Mouse (Mus musculus) T-helper 1 cell (primary cell): ENCODE data around the gene Mllt11.

Source experiments
- in situ Hi-C: fragments of 300-600 bp; cut with MboI, MseI; formaldehyde crosslinking; loops from one replicate; pipeline ENCODE4 v1.15.1; 2025; ENCODE audit warnings: high pct_unique_total_duplicates

The Mllt11 gene

DNA sequence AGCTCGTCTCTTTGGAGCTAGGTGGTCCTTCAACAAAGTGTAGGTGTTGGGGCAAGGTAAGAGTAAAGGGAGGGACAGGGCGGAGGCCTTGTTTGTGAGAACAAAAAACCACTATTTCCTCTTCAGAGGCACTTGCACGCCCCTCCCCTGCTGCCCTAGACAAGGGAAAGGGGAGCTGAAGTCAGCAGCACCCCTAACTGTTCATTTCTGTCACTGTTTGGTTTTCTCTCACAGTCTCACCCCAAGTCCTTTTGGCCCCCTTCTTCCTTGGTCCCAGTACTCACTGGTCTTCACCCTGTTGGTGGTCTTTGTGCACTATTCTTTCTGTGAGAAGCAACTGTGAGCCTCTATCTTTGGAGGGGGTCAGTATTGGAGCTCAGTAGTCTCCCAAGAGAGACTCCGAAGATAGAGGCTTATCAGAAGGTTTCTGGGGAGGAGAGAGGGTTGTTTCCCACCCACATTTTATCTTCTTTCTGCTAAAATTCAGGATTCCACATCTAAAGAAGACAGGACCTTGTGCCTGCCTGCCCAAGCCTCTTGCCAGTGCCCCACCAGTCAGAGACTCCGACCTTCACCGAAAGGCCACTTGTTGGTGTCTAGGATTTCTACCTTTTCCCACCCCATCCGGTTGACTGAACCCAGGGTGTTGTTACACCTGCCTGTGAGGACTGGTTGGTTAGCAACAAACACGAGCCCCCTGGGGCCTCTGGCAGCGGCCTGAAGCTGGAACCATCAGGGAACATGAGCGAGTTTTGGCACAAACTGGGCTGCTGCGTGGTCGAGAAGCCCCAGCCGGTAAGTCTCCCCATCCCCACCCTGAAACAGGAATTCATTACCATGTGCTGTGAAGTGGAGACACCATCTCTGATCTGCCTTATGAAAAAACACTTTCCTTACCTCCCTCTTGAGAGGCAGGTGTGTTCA, at the start of gene Mllt11:
Gene Mllt11 (minus strand): TSS at position 874 of the 924 bp plus-strand sequence.
- in situ Hi-C loops: no loop called here

DNA sequence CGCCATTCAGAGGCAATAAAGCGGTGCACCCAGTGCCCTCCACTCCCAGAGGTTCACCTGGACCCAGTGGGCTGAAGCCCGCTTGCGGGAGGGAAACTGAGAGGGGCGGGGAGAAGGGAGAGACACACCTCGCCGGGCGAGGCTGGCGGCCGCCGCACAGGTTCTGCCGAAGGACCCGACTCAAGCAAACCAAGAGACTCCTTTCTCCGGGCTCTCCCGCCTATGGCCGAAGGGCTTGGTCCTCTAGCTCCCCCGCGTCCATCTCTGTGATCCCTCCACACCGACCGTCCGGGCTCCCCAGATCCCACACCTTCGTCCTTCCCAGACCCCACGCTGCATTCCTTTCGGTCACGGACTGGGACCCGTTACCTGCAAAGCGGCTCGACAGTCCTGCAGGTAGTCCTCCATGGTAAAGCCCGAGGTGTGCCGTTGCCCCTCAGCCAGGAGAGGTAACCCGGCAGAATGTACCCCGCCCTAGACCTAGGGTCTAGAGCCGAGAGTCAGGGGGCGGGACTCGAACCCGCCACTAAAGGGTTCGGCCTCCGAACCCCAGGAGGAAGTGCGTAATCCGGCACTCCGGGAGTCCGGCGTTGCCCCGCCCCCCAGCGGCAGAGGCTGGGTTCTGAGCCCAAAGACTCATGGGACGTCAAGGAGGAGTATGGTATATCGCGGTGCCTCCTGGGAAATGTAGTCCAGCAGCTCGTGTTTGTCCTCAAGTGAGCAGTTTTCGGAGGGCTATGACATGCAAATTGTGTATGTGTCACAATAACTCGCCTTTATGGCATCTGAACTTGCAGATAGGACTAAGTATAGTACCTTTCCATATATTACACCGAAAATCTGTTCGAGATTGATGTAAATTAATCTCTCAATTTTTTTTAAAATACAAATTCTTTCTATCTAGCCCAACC, 49.5 kb upstream of the Mllt11 start, which contains the start of the genes Mindy1 and Prune1:
Gene Mindy1 (plus strand): TSS at position 130 of the 911 bp plus-strand sequence.
Gene Prune1 (minus strand): TSS at position 861 of the 911 bp plus-strand sequence.
- in situ Hi-C loops: no loop called here

DNA sequence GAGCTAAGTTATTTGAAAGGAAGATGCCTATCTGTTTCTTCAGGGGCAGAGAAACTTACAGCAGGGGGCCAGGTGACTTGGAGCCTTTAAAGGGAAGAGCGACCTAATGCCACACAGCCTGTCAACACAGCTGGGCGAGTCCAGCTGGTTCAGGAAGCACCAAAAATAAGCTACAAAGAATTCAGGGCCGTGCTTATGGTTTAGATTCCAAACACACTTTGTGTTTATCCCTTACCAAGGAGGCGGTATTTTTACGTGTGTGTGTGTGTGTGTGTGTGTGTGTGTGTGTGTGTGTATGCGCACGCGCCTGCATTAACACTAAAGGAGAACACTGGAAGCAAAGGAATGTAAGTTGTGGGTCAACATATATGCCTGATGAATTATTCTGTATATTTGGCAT, 48.8 kb upstream of the Mllt11 start:
- in situ Hi-C loops: no loop called here

DNA sequence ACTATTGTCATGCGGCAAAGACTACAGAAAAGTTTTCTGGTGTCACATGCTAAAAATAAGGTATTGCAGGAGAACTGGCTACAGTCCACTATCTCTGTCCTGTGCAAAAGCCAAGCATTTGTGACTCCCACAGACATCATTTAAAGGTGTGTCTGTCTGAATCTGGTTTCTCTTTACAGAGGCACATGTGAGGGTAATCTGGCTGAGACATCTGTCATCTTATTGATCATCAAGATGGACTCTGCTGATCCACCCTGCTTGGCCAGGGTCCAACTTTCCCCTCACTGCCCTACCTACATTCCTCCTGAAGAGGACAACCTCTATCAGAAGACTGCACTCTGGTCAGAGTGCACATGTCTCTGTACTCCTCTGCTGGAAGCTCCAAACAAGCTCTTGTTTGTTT, 45.2 kb upstream of the Mllt11 start:
- in situ Hi-C loops: no loop called here

DNA sequence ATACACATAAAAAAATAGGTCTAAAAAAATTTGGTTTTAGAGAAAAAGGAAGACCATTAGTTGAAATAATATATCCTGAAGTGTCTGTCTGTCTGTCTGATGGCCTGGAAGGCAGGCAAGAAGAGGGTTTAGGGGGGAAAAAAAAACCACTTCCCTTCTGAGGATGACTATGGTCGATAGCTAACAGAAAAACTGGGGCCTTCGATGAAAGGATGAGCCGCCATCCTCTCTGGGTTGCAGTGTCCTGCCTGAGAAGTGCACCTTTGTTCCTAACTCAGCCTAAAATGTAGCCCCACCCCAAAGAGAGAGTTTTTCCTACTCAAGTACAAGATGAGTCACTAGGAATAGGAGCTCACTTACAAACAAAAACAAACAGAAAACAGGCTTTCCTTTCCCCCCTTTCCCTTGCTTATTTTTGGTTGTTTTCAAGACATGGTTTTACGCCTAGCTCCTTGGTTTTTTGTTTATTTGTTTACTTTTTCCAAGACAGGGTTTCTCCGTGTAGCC, 44.5 kb upstream of the Mllt11 start:
- in situ Hi-C loops: no loop called here

DNA sequence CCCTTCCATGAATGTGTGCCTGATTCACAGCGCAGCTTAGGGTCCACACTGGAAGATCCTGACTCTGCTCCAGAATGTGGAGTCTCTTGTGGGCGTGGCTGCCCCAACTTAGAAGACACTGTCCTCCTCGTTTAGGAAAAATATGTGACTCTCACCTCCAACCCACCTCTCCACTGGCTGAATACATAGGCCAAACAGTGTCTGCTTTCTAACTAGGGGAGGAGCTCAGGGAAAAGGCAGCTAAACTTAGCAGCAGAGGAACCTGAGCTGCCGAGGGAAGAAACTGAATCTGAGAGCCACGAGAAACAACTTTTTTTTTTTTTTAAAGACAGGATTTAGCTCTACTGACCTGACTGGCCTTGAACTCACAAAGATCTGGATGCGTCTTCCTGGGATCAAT, 43.2 kb upstream of the Mllt11 start:
- in situ Hi-C loops: no loop called here

DNA sequence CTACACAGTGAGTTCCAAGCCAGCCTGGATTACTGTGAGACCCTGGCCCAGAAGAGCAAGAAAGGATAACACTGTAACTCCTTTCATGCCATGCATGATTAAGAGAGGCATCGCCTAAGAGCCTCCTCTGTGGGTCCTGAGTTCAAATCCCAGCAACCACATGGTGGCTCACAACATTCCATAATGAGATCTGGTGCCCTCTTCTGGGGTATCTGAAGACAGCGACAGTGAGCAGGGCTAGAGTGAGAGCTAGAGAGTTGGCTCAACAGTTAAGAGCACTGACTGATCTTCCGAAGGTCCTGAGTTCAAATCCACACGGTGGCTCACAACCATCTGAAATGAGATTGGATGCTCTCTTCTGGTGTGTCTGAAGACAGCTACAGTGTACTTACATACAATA, 42.5 kb upstream of the Mllt11 start:
- in situ Hi-C loops: no loop called here

DNA sequence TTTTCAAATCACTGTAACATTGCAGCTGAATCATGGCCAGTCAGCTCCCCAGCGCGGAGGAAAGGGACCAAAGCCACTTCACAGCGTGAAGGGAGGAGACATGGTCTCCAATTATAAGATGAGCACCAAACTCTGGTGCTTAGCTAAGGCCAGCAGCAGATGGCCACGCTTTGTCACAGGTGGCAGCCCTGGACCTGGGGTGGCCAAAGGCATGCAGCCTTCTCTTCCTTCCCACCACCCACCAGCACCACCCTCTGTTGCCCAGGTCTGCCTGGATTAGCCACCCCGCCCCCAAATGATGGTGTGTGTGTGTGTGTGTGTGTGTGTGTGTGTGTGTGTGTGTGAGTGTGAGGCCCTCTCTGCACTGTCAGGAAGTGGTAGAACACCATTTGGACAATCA, 41.5 kb upstream of the Mllt11 start:
- in situ Hi-C loops: no loop called here

DNA sequence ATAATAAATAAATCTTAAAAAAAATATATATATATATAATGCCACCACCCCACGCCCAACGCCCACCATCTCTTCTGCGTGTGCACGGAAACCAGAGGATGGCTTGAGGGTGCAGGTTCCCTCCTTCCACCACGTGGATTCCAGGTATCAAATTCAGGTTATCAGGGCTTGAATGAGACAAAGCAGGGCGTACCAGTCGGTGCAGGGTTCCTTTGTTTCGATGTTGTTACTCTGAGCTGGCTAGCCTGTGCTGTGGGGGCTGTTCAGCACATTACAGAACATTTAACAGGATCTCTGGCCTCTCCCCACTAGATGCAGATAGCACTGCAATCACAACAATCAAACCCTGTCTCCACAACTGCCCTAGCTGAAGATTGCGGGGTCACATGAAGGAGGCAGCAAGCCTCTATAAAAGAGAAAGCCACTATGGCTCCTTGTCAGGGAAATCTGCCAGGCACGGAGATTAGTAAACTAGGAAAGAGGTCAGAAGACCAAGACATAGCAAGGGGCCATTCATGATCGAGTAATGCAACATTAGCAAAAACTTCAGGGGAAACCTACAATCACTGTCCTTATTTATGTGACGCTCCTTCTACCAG, 38.9 kb upstream of the Mllt11 start:
- in situ Hi-C loops: no loop called here

DNA sequence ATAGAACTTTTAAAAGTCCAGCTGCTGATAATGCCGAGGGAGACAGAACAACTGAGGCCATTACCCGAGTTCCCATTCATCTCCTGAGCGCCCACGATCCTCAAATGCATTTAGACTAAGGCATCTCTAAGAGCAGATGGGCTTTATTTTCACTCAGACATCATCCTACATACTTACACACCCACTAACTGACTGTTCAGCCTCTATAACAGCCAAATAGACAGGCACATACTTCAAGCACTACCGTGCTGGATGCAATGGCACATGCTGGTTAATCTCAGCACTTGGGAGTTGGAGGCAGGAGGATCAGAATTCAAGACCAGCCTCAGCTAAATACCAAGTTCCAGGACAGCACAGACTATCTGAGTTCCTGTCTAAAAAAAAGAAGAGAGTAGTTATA, 37.8 kb upstream of the Mllt11 start:
- in situ Hi-C loops: no loop called here

DNA sequence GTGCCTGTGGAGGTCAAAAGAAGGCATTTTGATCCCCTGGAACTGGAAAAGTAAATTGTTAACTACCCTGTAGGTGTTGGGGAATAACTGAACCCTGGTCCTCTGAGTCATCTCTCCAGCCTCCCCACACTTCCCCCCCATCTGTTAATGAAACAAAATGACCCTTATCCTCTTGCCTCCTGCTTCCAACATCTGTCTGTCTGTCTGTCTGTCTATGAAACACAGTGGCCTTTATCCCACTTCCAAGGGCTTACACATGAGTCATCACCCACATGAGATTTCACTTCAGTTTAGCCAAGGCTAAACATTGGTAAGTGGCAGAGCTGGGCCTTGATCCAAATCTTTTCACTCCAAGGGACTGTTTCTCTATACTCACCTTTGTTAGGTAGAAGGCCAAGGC, 35.9 kb upstream of the Mllt11 start:
- in situ Hi-C loops: no loop called here

DNA sequence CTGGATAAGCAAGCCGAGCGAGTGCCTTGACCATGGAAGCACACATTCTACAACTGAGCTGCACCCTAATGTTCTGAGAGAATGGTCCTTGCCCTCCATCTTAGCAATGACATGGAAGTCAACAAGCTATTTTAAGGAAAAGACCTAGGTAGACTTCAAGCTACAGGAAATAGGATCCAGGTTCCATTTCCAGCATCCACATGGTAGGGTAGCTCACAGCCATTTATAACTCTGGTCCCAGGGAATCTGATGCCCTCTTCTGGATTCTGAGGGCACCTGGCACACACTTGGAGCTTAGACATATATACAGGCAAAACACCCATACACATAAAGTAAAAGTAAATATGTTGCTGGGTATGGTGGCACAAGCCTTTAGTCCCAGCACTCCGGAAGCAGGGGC, 34.1 kb upstream of the Mllt11 start:
- in situ Hi-C loops: no loop called here

DNA sequence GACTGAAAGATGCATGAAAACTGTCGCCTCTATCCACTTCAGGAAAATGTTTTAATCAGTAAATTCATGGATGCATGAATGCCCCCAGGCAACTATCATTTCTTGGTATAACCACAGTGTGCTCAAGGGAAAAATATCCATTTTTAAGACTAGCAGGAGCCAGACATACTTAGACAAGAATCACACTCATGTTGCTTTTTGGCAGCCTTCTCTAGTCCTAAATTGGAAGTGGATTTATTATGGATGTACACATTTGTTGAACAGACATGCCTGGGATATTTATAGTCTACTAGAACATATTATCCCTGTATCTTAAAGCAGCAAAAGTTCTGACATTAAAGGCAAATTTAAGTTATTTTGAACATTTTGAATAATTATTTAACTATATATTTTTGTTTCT, 32.8 kb upstream of the Mllt11 start:
- in situ Hi-C loops: no loop called here

DNA sequence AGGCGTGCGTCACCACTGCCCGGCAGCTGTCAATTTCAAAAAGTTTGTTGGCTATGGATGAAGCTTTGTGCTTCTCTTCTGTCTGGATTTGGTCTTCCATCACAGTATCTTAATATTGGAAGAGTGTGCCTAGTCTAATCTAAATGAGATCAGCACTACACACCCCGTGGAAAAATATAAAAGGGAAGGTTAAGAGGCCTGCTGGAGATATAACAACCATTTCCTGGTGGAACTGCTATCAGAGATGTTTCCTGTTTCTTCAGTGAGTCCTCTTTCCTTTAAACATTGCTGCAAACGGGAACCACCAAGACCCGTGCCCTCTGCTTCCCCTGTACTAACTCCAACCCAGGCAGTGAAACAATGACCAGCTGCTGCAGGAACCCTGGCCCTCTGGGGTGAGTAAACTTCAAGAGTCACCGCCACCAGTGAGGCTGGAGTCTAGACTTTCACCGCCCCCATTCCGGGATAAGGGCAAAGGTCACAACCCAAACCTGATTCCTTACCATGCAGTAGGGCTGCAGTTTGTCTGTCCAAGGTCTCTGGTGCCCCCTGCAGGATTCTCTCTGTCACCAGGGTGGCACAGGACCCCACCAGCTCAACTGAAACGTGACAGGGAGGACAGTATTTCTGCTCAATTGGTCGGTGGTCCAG, 31.2 kb upstream of the Mllt11 start:
- in situ Hi-C loops: no loop called here

DNA sequence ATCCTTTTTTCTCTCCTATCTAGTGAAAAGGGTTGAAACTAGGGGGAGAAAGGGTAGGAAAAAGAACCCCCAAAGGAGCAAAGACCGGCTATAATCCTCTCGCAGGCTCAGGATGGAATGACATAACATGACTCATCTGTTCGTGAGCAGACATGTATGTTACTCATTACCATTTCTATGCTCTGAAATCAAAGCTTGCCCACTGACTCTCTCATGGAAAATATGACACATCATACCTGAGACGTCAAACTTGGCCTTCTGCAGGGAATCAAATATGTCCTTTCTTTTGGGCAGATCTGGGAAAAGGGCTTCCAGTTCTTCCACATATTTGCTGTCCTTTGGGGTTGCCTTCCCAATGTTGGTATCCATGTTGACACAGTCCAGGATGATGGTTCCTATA, 30.0 kb upstream of the Mllt11 start:
- in situ Hi-C loops: no loop called here

DNA sequence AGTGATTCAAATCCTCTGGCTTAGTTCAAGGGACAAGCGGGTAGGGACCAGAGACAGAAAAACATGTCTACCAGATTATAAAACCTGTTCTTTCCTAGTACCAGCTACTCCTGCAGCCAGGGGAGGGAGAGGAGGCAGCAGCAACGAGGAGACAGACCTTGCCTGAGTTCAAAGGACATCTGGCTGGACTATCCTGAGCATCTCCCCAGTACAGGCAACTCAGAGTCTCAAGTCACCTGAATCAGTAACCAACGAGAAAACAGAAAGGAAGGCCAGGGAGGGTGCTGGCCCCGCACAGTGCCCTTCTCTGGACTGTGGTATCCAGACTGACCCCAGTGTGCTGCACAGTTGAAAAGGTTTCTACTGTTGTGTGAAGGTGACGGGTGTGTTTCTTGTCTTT, 25.0 kb upstream of the Mllt11 start:
- in situ Hi-C loops: no loop called here

DNA sequence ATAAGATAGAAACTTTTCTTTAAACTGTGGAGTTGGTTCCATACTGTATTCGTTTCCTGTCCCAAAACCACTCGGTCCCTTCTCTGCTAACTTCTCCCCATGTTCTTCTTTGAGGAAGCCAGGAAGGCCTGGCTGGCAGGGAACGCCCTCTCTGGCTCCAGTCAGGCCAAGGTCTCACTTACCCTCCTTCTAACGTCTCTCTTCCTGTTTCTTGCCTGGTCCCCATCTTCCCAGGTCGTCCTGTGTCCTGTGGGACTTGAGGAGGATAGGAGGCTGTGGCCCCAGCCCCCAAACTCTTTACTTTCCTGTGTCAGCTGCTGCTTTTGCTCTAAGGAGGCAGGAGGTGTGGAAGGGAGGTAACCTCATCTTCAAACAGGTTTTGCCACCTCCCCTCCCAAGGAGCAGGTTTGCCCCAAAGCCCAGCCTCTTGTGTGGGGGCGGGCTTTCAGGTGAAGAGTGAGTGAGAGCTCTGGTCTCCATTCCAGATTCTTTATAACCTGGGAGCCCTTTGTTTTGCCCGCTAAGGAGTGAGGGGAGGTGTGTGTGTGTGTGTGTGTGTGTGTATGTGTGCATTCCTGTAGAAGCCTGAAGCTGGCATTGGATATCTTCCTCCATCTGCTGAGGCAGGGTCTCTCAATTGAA, 18.9 kb upstream of the Mllt11 start, which contains the start of gene Bnipl:
Gene Bnipl (minus strand): TSS at position 411 of the 642 bp plus-strand sequence.
- in situ Hi-C loops: no loop called here

DNA sequence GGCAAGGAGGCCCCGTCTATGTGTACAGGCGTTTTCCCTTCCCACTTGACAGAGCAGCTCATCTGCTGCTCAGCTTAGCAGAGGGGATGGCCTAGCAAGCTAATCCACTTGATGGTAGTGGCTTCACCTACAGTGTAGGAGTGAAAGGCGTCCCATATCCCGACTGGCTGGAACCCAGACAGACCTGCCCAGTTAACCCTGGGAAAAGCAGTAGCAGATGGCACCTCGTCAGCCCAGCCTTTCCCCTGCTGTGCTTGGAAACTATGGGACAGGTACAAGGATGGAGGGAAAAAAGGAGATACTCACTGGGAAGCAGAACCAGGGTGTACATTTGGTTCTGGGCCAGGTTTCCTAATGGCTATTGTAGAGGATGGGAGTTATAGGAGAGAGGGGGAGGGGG, 18.4 kb upstream of the Mllt11 start:
- in situ Hi-C loops: no loop called here

DNA sequence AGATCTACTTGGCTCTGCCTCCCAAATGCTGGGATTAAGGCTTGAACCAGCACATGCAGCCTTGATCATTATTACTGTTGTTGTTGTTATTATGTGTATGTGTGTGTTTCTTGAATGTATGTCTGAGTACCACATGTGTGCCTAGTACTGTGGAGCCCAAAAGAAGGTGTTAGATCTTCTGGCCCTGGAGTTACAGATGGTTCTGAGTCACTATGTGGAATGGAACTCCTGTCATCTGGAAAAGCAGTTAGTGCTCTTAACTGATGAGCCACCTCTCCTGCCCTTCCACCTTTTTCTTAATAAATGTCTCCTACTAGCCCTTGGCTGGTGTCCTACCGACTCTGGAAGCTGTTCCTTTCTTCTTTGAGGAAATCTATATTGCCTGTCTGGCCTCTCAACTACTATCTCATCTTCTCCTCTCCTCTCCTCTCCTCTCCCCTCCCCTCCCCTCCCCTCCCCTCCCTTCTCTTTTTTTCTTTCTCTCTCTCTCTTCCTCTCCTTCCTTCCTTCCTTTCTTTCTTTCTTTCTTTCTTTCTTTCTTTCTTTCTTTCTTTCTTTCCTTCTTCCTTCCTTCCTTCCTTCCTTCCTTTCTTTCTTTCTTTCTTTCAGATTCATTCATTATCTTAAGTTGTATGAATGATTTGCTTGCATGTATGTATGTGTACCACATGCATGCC, 15.8 kb upstream of the Mllt11 start:
- in situ Hi-C loops: no loop called here
